Mouse (Mus musculus): ENCODE measurements around the gene Elk3.
A peak's percentile ranks its signal among the peaks of the same experiment; 100 is the strongest.

The Elk3 gene

GRCm38 (mm10) chr10:93328321-93328720 is 17.4 kb upstream of the Elk3 start:
- no peak for DNase-seq

DNA sequence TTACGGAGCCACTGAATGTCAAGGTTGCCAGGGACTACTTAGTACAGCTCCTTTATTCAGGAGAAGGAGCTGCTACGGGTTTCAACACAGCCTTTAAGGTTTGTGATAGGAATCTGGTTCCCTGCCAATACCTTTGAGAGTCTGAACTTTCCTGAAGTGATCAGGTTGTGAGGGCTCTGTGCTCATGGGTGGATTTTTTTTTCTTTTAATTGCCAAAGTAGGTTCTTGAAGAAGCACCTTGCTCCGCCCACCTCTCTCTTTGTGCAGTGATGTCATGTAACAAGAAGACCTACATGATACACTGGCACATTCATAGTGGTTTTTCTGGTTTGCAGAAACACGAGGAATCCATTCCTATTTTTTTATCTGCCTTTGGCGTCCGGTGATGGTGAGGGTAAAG is 16.3 kb upstream of the Elk3 start:
- DNase-seq: no peak

- peak in 1 of 2 experiments; percentile 29 for DNase-seq
Observed at GRCm38 (mm10) chr10:93326741-93327100, 15.8 kb upstream of the Elk3 start.

GRCm38 (mm10) chr10:93325804-93326740 is 15.1 kb upstream of the Elk3 start:
- no peak for DNase-seq

- DNase-seq: no peak
Observed at GRCm38 (mm10) chr10:93325369-93325768, 14.4 kb upstream of the Elk3 start.

DNA sequence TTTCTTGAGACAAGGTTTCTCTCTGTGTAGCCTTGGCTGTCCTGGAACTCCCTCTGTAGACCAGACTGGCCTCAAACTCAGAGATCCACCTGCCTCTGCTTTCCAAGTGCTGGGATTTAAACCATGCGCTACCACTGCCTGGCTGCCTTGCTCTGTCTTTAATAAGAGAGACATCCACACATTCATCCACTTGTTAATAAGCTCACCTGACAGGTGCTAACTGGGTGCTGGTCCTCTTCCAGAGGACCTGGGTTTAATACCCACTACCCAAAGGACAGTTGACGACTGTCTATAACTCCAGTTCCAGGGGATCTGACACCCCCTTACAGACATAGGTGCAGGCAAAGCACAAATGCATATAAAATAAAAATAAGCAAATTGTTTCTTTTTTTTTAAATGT is 13.5 kb upstream of the Elk3 start:
- DNase-seq: no peak

GRCm38 (mm10) chr10:93323659-93324058 is 12.7 kb upstream of the Elk3 start:
- no peak for DNase-seq

DNA sequence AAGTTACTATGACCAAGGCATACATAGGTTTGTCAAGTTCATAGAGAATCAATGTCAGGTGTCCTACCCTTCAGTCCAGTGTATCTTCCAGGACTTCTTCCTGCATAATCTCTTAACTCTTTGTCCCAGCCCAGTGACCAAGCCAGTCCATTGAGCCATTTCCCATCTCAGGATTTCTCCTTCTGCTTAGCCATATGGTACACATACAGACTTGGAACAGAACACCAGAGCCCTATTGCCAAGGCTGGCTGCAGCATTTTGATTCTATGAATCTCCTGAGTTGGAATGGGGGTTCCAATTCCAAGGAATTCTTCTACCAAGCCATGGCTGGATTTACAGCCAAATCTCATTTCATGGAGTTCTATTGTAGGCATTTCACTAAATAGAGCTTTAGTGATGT is 10.8 kb upstream of the Elk3 start:
- no peak for DNase-seq

- no peak for DNase-seq
Observed at GRCm38 (mm10) chr10:93320148-93320547, 9.2 kb upstream of the Elk3 start.

DNA sequence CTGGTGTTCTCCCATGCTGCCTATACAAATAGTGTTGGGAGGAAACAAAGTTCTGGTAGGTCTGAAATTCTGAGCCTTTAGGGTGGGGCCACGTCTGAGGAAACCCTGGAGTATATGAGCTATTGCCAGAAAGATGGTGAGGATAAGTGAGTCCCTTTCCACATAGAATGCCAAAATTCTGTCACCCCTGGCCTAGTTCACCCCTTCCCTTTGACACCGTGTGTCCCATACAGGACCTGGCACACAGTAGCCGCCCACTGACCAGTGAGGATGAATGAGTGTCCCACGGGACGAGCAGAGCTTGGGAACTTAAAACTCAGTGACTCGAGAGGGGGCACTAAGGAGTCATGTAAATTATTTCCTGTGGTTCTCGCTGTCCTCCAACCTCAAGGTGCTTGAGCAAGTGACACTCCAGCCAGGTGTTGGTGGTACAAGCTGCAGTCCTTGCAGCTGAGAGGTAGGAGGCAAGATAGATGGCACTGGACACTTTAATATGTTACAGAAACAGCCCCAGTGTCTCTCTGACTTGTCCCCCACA is 8.7 kb upstream of the Elk3 start:
- no peak for DNase-seq

- no peak for DNase-seq
Observed at GRCm38 (mm10) chr10:93316909-93317308, 6.0 kb upstream of the Elk3 start.

GRCm38 (mm10) chr10:93311576-93311975 is 641 bp upstream of the Elk3 start:
- no peak for DNase-seq

GRCm38 (mm10) chr10:93309934-93310621 is 857 bp downstream of the Elk3 start:
- peak; percentile 70 to 73 for DNase-seq

GRCm38 (mm10) chr10:93309131-93309933 is 1.6 kb downstream of the Elk3 start:
- peak; percentile 31 to 60 for DNase-seq

GRCm38 (mm10) chr10:93306367-93306766 is 4.6 kb downstream of the Elk3 start:
- no peak for DNase-seq

DNA sequence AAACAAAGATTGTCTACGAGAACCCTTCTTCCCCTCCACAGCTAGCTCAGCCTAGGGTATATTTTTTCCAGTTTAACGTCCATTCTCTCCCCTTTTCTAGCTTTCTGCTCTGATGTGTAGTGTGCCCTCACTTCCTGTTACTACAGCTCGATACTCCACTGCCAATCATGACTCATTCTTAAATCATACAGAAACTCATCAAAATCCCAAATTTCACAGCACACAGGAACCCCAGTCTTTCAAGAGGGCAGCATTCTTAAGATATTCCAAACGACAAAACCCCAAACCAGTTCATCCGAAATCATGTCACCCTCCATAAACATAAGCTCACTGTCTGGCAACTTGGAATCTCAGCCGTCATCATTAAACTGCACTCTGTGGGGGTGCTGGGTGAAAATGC is 5.0 kb downstream of the Elk3 start:
- no peak for DNase-seq

DNA sequence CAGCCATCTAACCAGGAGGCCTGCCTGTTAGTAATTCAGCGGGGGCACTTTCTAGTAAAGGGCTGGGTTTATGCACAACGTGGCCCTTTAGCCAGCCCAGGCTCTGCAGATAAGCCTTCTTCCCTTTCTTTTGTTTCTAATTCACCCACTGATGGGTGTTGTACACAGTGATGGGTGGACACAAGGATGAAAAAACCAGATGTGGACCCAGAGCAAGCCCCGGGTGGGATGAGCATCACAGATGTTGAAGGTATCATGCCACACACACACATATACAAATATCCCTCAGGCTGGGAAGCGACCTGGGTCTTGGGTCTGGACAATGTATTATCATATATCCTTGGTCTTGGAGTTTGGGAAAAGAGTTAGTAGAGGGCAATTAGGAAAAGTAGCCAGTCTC is 7.7 kb downstream of the Elk3 start:
- no peak for DNase-seq

- DNase-seq: no peak
Observed at GRCm38 (mm10) chr10:93301831-93302230, 9.1 kb downstream of the Elk3 start.

DNA sequence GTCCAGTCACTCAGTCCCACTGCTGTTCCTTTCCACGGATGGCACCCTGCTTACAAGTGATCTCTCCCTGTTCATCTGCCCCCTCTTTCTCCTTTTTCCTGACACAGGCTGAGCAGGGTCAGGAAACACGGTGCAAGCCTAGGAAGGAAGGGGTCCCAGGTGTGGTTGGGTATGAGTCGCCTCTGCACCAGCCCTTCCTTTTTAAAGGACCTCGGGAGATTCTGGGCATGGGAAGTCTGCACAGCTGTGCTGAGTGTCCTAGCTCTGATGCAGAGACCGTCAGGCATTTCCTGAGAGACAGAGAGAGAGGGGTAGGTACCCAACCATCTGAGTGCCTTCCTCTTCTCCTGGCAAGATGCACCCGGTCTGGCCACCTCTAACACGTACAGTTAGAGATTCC is 12.7 kb downstream of the Elk3 start:
- peak in 1 of 2 experiments; percentile 23 for DNase-seq

- no peak for DNase-seq
Observed at GRCm38 (mm10) chr10:93297774-93298173, 13.2 kb downstream of the Elk3 start.

- DNase-seq: peak; percentile 62 to 75
Observed at GRCm38 (mm10) chr10:93294547-93295219, 16.3 kb downstream of the Elk3 start.

DNA sequence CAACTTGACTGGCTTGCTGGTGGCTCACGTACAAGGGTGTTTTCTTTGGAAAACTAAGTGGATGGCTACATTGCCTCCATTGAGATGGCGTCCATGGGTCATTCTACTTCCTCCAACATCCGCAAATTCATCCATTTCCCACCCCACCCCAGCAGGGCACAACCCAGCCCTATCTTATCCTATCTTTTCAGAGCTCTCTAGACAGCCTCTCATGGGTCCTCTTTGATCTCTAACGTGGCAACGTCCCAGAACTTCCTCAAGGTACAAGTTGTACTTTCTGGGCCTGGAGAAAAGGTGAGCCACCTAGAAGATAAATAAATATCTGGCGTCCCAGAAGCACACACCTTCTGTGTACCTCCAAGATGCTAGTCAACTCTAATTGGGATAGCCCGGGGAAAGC is 17.3 kb downstream of the Elk3 start:
- no peak for DNase-seq

All from thymus, adult 18-20 months (tissue).